Mouse (Mus musculus): ENCODE results near the gene Itih2. TPM values are rescaled to one million over a fixed set of nuclear protein-coding genes. Genes with fewer than 3 reads are reported as not detected.

The Itih2 gene
- polyA plus RNA-seq, 1 experiment from 2014 or later = 0.06 TPM

DNA sequence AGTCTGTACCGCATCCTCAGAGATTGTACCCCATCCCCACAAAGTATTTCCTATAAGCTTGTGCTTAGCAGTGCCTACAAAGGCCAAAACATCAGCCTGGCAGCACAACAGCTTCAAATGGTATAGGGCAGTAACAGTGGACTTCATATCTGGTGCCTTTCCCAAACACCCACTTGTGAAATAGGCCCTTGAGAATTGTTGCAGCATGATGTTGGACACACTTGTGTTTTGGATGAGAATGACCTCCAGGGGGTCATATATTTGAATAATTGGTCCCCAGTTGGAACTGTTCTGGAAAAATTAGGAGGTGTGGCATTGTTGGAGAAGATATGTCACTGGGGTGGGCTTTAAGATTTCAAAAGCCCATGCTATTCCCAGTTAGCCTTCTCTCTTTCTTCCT lies 79.2 kb downstream of the Itih2 start:
- Histone ChIP-seq H3K27ac (replicated peaks) (no peak overlapping the region), H3K4me3 (no peak overlapping the region), H3K27me3 (replicated peaks; ENCODE audit: low read depth, poor library complexity, severe bottlenecking) (no peaks in the 10 kb centered on the region), H3K36me3 (replicated peaks) (peaks cover 40% of the 10 kb centered on the region), H3K9me3 (no peaks in the 10 kb centered on the region), H3K4me1 (peaks cover 17% of the 10 kb centered on the region)
- no peak for DNase-seq (ENCODE audit: low spot score)
- 92% methylated on average over 1 of the region's 1 CpGs for WGBS

DNA sequence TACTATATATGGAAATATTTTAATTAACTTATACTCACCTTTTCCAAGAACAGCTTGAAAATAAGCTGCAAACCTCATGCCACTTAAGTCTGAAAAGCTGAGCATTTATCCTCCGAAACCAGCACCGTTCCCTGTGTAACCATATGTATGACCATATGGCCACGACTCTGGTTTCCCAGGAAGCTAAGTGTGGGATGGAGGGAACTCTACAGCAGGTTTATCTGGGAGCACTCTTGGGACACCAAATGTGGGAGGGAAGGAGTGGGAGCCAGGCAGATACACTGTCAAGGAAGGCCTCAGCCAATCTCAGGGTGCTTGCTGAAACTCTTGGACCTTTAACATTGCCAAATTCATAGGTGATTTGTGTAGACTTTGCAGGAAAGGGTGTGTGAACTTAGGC lies 80.3 kb downstream of the Itih2 start:
- Histone ChIP-seq H3K9me3 (no peaks in the 10 kb centered on the region), H3K36me3 (replicated peaks) (peaks cover 29% of the 10 kb centered on the region), H3K4me3 (no peak overlapping the region), H3K27me3 (replicated peaks; ENCODE audit: low read depth, poor library complexity, severe bottlenecking) (no peaks in the 10 kb centered on the region), H3K4me1 (peaks cover 19% of the 10 kb centered on the region), H3K27ac (replicated peaks) (no peak overlapping the region)
- 87% methylated on average over 3 of the region's 3 CpGs for WGBS
- DNase-seq (ENCODE audit: low spot score) = no peak

DNA sequence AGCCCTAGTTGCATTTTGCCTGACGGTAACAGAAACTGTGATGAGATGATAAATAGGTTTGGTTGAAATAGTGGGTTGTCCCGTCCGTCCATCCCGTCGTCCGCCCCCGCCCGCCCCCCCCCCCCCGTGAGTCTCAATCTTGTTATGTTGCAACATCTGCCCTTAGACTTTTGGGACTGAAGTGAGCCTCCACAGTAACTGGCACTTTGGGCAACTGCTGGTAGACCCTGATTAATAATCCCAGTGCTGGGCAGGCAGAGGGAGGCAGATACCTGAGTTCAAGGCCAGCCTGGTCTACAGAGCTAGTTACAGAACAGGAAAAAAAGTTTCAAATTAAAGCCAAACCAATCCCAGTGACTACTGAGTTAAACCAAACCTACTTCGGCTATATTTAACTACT lies 81.7 kb downstream of the Itih2 start:
- Histone ChIP-seq H3K27ac (replicated peaks) (no peak overlapping the region), H3K4me1 (peaks cover 19% of the 10 kb centered on the region), H3K4me3 (peak overlapping the region; percentile 99), H3K27me3 (replicated peaks; ENCODE audit: low read depth, poor library complexity, severe bottlenecking) (no peaks in the 10 kb centered on the region), H3K9me3 (no peaks in the 10 kb centered on the region), H3K36me3 (replicated peaks) (peaks cover 15% of the 10 kb centered on the region)
- 21% methylated on average over 10 of the region's 10 CpGs for WGBS
- DNase-seq (ENCODE audit: low spot score) = no peak

DNA sequence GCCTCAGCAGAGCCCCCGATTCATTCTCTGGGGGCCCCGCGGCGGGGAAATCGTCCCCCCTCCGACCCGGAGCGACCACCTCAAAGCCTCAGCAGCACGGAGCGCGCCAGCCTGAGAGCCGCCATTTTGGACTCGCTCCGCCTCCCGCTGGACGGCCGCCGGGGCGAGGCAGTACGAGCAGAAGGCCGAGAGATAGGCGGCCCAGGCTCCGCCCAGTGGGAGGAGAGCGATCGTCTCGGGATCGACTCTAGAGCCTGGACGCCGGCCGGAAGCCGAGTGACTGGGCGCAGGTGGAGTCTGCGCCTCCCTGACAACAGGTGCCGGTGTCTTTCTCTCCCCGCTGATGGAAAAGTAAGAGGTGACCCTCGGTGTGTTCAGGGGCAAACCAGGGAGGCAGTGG lies 82.7 kb downstream of the Itih2 start, which contains the start of gene Taf3:
Taf3 (minus strand) TSS at position 136 of the 400 bp plus-strand sequence.
- peak; percentile 94 for DNase-seq (ENCODE audit: low spot score)
- Histone ChIP-seq H3K27me3 (replicated peaks; ENCODE audit: low read depth, poor library complexity, severe bottlenecking) (no peaks in the 10 kb centered on the region), H3K36me3 (replicated peaks) (peaks cover 6% of the 10 kb centered on the region), H3K4me1 (peaks cover 19% of the 10 kb centered on the region), H3K9me3 (no peaks in the 10 kb centered on the region), H3K27ac (replicated peaks) (peak within 1 kb of the TSS; percentile 92), H3K4me3 (peak within 1 kb of the TSS; percentile 99)
- under 1% methylated on average over 36 of the region's 36 CpGs for WGBS

DNA sequence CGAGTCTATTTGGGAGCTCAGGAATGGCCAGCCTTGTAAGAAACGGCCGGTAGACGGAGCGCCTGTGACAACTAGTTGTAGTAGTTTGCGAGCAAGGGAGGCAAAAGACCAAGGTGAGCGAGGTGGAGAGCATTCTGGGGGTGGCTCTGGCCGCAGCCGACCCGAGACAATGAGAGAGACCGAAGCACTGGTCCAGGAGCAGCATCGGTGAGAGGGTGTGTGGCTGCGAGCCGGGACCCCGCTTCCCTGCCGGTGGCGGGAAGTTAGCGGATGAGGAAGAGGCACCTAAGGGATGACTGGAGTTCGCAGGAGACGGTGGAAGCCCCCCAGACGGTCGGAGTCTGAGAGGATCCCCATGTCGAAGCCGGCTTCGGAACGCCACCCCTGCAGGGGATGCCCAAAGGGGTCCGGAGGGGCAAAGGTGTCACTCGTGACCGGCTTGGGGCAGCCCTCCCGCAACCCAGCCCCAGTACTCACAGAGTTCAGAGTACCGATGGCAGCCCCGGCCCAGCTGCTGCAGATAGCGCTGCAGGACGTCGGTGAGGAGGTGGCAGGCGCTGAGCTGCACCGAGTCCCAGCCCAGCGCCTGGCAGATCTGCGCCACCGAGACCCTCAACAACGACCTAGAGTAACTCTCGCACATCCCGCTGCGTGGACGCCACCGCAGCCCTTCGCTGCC lies 83.3 kb downstream of the Itih2 start:
- under 1% methylated on average over 47 of the region's 47 CpGs for WGBS

More for the DNA sequence above, 83.3 kb downstream of the Itih2 start:
- Histone ChIP-seq H3K36me3 (replicated peaks) (peaks cover under 1% of the 10 kb centered on the region; the same call in 1 of the 2 replicates), H3K27ac (replicated peaks) (peak overlapping the region; percentile 92), H3K27me3 (replicated peaks; ENCODE audit: low read depth, poor library complexity, severe bottlenecking) (no peaks in the 10 kb centered on the region), H3K9me3 (no peaks in the 10 kb centered on the region), H3K4me3 (peak overlapping the region; percentile 99), H3K4me1 (peaks cover 19% of the 10 kb centered on the region)
- peak; percentile 51 for DNase-seq (ENCODE audit: low spot score)

Other genes with a start within 250 kb of the Itih2 start
- 0.82 TPM in 1 of 2 replicates, not detected in the other for gene 9230102O04Rik, start 241.9 kb downstream of the Itih2 start, polyA plus RNA-seq (2016; fragmentation: Nextera tagmentation; extraction: Ambion mirVana)
- 24.5 and 29.1 TPM in 2 replicates for gene Gata3, start 241.4 kb downstream of the Itih2 start, polyA plus RNA-seq (2016; fragmentation: Nextera tagmentation; extraction: Ambion mirVana)
- 16.1 and 17.3 TPM in 2 replicates for gene Taf3, start 82.8 kb downstream of the Itih2 start, polyA plus RNA-seq (2016; fragmentation: Nextera tagmentation; extraction: Ambion mirVana)
- 498 and 511 TPM in 2 replicates for gene Atp5c1, start 50.9 kb downstream of the Itih2 start, polyA plus RNA-seq (2016; fragmentation: Nextera tagmentation; extraction: Ambion mirVana)
- gene Kin, start 50.8 kb downstream of the Itih2 start, polyA plus RNA-seq (2016; fragmentation: Nextera tagmentation; extraction: Ambion mirVana) = 35.5 and 37.7 TPM in 2 replicates
- gene Itih5, start 22.2 kb upstream of the Itih2 start, polyA plus RNA-seq (2016; fragmentation: Nextera tagmentation; extraction: Ambion mirVana) = 3.7 and 4.4 TPM in 2 replicates
- gene Sfmbt2, start 239.1 kb upstream of the Itih2 start, polyA plus RNA-seq (2016; fragmentation: Nextera tagmentation; extraction: Ambion mirVana) = 1.3 and 1.5 TPM in 2 replicates

Measured in embryonic facial prominence, embryonic 10.5 days (tissue).